Mouse (Mus musculus) NIH3T3 (cell line): ENCODE data around the gene Zfp185.

ENCODE experiments used
- DNase-seq: peaks from one replicate; pipeline ENCODE4 v3.0.0-alpha.2; 2012; ENCODE audit warnings: low read depth

Zfp185 gene

GRCm38 (mm10) chrX:72986841-72987519 is at the start of gene Zfp185:
Gene Zfp185, plus strand, starts transcription at chrX:72987339.
- DNase-seq, result peak; percentile 8

GRCm38 (mm10) chrX:72953464-72953863 is 33.7 kb upstream of the Zfp185 start:
- DNase-seq, result no peak

GRCm38 (mm10) chrX:72956486-72956885 is 30.7 kb upstream of the Zfp185 start:
- DNase-seq, result no peak

GRCm38 (mm10) chrX:72960431-72960830 is 26.7 kb upstream of the Zfp185 start:
- DNase-seq, result peak; percentile 31

GRCm38 (mm10) chrX:72961511-72961910 is 25.6 kb upstream of the Zfp185 start:
- DNase-seq, result no peak

- DNase-seq, result no peak
Measured at GRCm38 (mm10) chrX:72962743-72963142, 24.4 kb upstream of the Zfp185 start.

GRCm38 (mm10) chrX:72982831-72983230 is 4.3 kb upstream of the Zfp185 start:
- DNase-seq, result no peak

- DNase-seq, result no peak
Measured at GRCm38 (mm10) chrX:72985607-72986006, 1.5 kb upstream of the Zfp185 start.

GRCm38 (mm10) chrX:72987520-72987905 is 374 bp downstream of the Zfp185 start:
- no peak for DNase-seq

GRCm38 (mm10) chrX:72988431-72988830 is 1.3 kb downstream of the Zfp185 start:
- no peak for DNase-seq

- peak; percentile 29 for DNase-seq
Measured at GRCm38 (mm10) chrX:72990581-72990980, 3.4 kb downstream of the Zfp185 start.

GRCm38 (mm10) chrX:72992291-72992919 is 5.3 kb downstream of the Zfp185 start:
- DNase-seq, result peak; percentile 15

GRCm38 (mm10) chrX:72995542-72995941 is 8.4 kb downstream of the Zfp185 start:
- no peak for DNase-seq

- no peak for DNase-seq
Measured at GRCm38 (mm10) chrX:73003110-73003509, 16.0 kb downstream of the Zfp185 start.

- DNase-seq, result no peak
Measured at GRCm38 (mm10) chrX:73005678-73006077, 18.5 kb downstream of the Zfp185 start.

GRCm38 (mm10) chrX:73007597-73008479 is 20.7 kb downstream of the Zfp185 start:
- DNase-seq, result peak; percentile 94

- no peak for DNase-seq
Measured at GRCm38 (mm10) chrX:73012846-73013245, 25.7 kb downstream of the Zfp185 start.

- no peak for DNase-seq
Measured at GRCm38 (mm10) chrX:73037003-73037402, 49.9 kb downstream of the Zfp185 start, which contains the start of gene Pnma5. Gene Pnma5, minus strand, starts transcription at chrX:73037103.

GRCm38 (mm10) chrX:73038831-73039230 is 51.7 kb downstream of the Zfp185 start:
- DNase-seq, result no peak

GRCm38 (mm10) chrX:73039666-73040065 is 52.5 kb downstream of the Zfp185 start:
- no peak for DNase-seq

- peak; percentile 90 for DNase-seq
Measured at GRCm38 (mm10) chrX:73053860-73054563, 66.9 kb downstream of the Zfp185 start.

GRCm38 (mm10) chrX:73061528-73061927 is 74.4 kb downstream of the Zfp185 start:
- DNase-seq, result no peak
